Mouse (Mus musculus) kidney, postnatal 4 days (tissue): ENCODE results near the gene Apbb2.

Experiments
- DNase-seq, 2 experiments: peaks; one replicate each; pipeline ENCODE4 v3.0.0; 2021; ENCODE audit warnings: mixed read lengths in 2 of 2

Apbb2 gene

GRCm38 (mm10) chr5:66516311-66516710 lies 102.3 kb downstream of the Apbb2 start:
- no peak for DNase-seq

GRCm38 (mm10) chr5:66515271-66515670 lies 103.3 kb downstream of the Apbb2 start:
- no peak for DNase-seq

GRCm38 (mm10) chr5:66514659-66515058 lies 103.9 kb downstream of the Apbb2 start:
- no peak for DNase-seq

- DNase-seq: no peak
Observed at GRCm38 (mm10) chr5:66513412-66513811, 105.2 kb downstream of the Apbb2 start.

- no peak for DNase-seq
Observed at GRCm38 (mm10) chr5:66512519-66512918, 106.1 kb downstream of the Apbb2 start.

GRCm38 (mm10) chr5:66510716-66511115 lies 107.9 kb downstream of the Apbb2 start:
- DNase-seq: peak; percentile 51 to 60

- DNase-seq: no peak
Observed at GRCm38 (mm10) chr5:66509151-66509550, 109.4 kb downstream of the Apbb2 start.

- DNase-seq: no peak
Observed at GRCm38 (mm10) chr5:66505578-66505977, 113.0 kb downstream of the Apbb2 start.

GRCm38 (mm10) chr5:66505071-66505470 lies 113.5 kb downstream of the Apbb2 start:
- DNase-seq: no peak

GRCm38 (mm10) chr5:66504434-66504747 lies 114.2 kb downstream of the Apbb2 start:
- no peak for DNase-seq

- DNase-seq: no peak
Observed at GRCm38 (mm10) chr5:66503557-66504433, 114.8 kb downstream of the Apbb2 start.

GRCm38 (mm10) chr5:66503033-66503432 lies 115.6 kb downstream of the Apbb2 start:
- no peak for DNase-seq

GRCm38 (mm10) chr5:66499621-66500020 lies 119.0 kb downstream of the Apbb2 start:
- no peak for DNase-seq

- DNase-seq: no peak
Observed at GRCm38 (mm10) chr5:66498140-66498539, 120.4 kb downstream of the Apbb2 start.

GRCm38 (mm10) chr5:66497479-66498087 lies 121.0 kb downstream of the Apbb2 start:
- DNase-seq: peak; percentile 28 to 62

GRCm38 (mm10) chr5:66496881-66497360 lies 121.7 kb downstream of the Apbb2 start:
- DNase-seq: peak; percentile 32 to 55

- DNase-seq: no peak
Observed at GRCm38 (mm10) chr5:66494651-66495050, 123.9 kb downstream of the Apbb2 start.

GRCm38 (mm10) chr5:66492563-66492960 lies 126.0 kb downstream of the Apbb2 start:
- no peak for DNase-seq

- no peak for DNase-seq
Observed at GRCm38 (mm10) chr5:66491907-66492562, 126.5 kb downstream of the Apbb2 start.

- DNase-seq: no peak
Observed at GRCm38 (mm10) chr5:66486028-66486427, 132.6 kb downstream of the Apbb2 start.

GRCm38 (mm10) chr5:66476266-66476665 lies 142.3 kb downstream of the Apbb2 start:
- DNase-seq: no peak

- DNase-seq: no peak
Observed at GRCm38 (mm10) chr5:66475824-66476223, 142.8 kb downstream of the Apbb2 start.

- no peak for DNase-seq
Observed at GRCm38 (mm10) chr5:66474153-66474552, 144.4 kb downstream of the Apbb2 start.

GRCm38 (mm10) chr5:66473599-66473998 lies 145.0 kb downstream of the Apbb2 start:
- no peak for DNase-seq
